Mouse (Mus musculus) limb, embryonic 14.5 days (tissue): ENCODE data around the gene Rnasek. TPM values are rescaled to one million over a fixed set of nuclear protein-coding genes. Genes with fewer than 3 reads are reported as not detected.

Experiments
- ATAC-seq: fragments of 200-750 bp; cut with Nextera tagmentation; 2 replicates; pipeline ENCODE4 v1.8.0; 2017; ENCODE audit warnings: low read depth, moderate number of reproducible peaks, moderate TSS enrichment; ENCODE audit not compliant: low FRiP score
- DNase-seq: peaks from one replicate; pipeline ENCODE4 v3.0.0-alpha.2; 2015; ENCODE audit warnings: low spot score
- H3K27ac ChIP-seq: fragments of 300-500 bp; sonication (generic); replicated peaks from 2 replicates; pipeline ENCODE4 v1.5.1; 2014; ENCODE audit warnings: low read depth, mild to moderate bottlenecking, low read length, moderate library complexity, mixed read lengths
- H3K27me3 ChIP-seq: fragments of 300-500 bp; sonication (generic); 2 replicates; pipeline ENCODE4 v1.6.1; 2014; ENCODE audit warnings: low read length, mixed read lengths; ENCODE audit not compliant: control insufficient read depth, insufficient read depth
- H3K36me3 ChIP-seq: fragments of 300-500 bp; sonication (generic); 2 replicates; pipeline ENCODE4 v1.6.1; 2014; ENCODE audit warnings: mild to moderate bottlenecking, low read length, moderate library complexity, mixed read lengths; ENCODE audit not compliant: control insufficient read depth, insufficient read depth
- H3K4me1 ChIP-seq: fragments of 300-500 bp; sonication (generic); 2 replicates; pipeline ENCODE4 v1.6.1; 2014; ENCODE audit warnings: antibody characterized with exemption, low read length, mixed read lengths; ENCODE audit not compliant: control insufficient read depth, insufficient read depth
- H3K4me2 ChIP-seq: fragments of 300-500 bp; sonication (generic); replicated peaks from 2 replicates; pipeline ENCODE4 v1.6.1; 2014; ENCODE audit warnings: low read depth, mild to moderate bottlenecking, low read length, moderate library complexity; ENCODE audit not compliant: severe bottlenecking
- H3K4me3 ChIP-seq: fragments of 300-500 bp; sonication (generic); replicated peaks from 2 replicates; pipeline ENCODE4 v1.5.1; 2014; ENCODE audit warnings: low read length
- H3K9ac ChIP-seq: fragments of 300-500 bp; sonication (generic); 2 replicates; pipeline ENCODE4 v1.6.1; 2014; ENCODE audit warnings: mild to moderate bottlenecking, low read depth, low read length, moderate library complexity; ENCODE audit not compliant: severe bottlenecking
- H3K9me3 ChIP-seq: fragments of 300-500 bp; sonication (generic); 2 replicates; pipeline ENCODE4 v1.6.1; 2016; ENCODE audit warnings: low read length; ENCODE audit not compliant: control insufficient read depth
- POLR2A ChIP-seq: fragments of 200-500 bp; IDR thresholded peaks from 2 replicates; pipeline ENCODE4 v1.8.0; 2012; ENCODE audit warnings: inconsistent platforms, mild to moderate bottlenecking, moderate library complexity, borderline replicate concordance; ENCODE audit not compliant: insufficient read depth, insufficient read length; ENCODE audit errors: extremely low read depth
- WGBS: fragments of 180-500 bp; shearing (Covaris S2); extraction: QIAGEN DNeasy Blood & Tissue Kit; methylation state at CpG from one replicate; pipeline ENCODE4 v1.1.7; 2014; 5-methylcytosine and 5-hydroxymethylcytosine counted together
- polyA plus RNA-seq, 2 experiments: library from polyadenylated mRNA; depleted of rRNA in 1 of 2; stranded (reverse) in 1 of 2; unstranded in 1 of 2; fragments of >200 nt; fragmentation: Nextera tagmentation in 1 of 2; extraction: Ambion mirVana in 1 of 2; gene quantifications; 2 replicates each; pipeline versions ENCODE4 v1.2.1 to v1.2.3; 2012 to 2014

Rnasek gene
- polyA plus RNA-seq (2012; rRNA removed): 54.0 and 63.2 TPM in 2 replicates
- 171 and 176 TPM in 2 replicates for polyA plus RNA-seq (2014; fragmentation: Nextera tagmentation; extraction: Ambion mirVana)

GRCm38 (mm10) chr11:70239541-70240279 lies at the start of gene Rnasek, which contains the start of gene Gm21988:
TSS of gene Rnasek (minus strand) at chr11:70239842.
TSS of gene Gm21988 (minus strand) at chr11:70239830.
- Histone ChIP-seq H3K4me3 (peak within 1 kb of the TSS; percentile 67), H3K27ac (peak within 1 kb of the TSS; percentile 74), H3K27me3 (no peaks in the 10 kb centered on the region), H3K9me3 (no peaks in the 10 kb centered on the region), H3K4me2 (peak within 1 kb of the TSS; percentile 88), H3K4me1 (peaks cover 20% of the 10 kb centered on the region), H3K9ac (peak within 1 kb of the TSS; percentile 75), H3K36me3 (peaks cover 14% of the 10 kb centered on the region)
- ATAC-seq: peak; percentile 60
- under 1% methylated on average over 25 of the region's 35 CpGs for WGBS
- TF ChIP-seq POLR2A: no peak
- peak; percentile 90 for DNase-seq

- Histone ChIP-seq H3K4me3 (no peak overlapping the region), H3K36me3 (no peaks in the 10 kb centered on the region), H3K27ac (no peak overlapping the region), H3K9ac (no peak overlapping the region), H3K4me1 (no peaks in the 10 kb centered on the region), H3K9me3 (no peaks in the 10 kb centered on the region), H3K4me2 (no peak overlapping the region), H3K27me3 (no peaks in the 10 kb centered on the region)
- DNase-seq (no peak), ATAC-seq (no peak)
- 43% methylated on average over 6 of the region's 6 CpGs for WGBS
- TF ChIP-seq POLR2A: no peak
These were observed 49.6 kb upstream of the Rnasek start for GRCm38 (mm10) chr11:70289236-70289635.

GRCm38 (mm10) chr11:70288102-70288501 lies 48.5 kb upstream of the Rnasek start:
- TF ChIP-seq POLR2A: no peak
- ATAC-seq: no peak

GRCm38 (mm10) chr11:70285686-70286085 lies 46.0 kb upstream of the Rnasek start:
- Histone ChIP-seq H3K4me1 (no peaks in the 10 kb centered on the region), H3K4me2 (no peak overlapping the region), H3K4me3 (no peak overlapping the region), H3K27me3 (no peaks in the 10 kb centered on the region), H3K9me3 (no peaks in the 10 kb centered on the region), H3K9ac (no peak overlapping the region), H3K36me3 (no peaks in the 10 kb centered on the region), H3K27ac (no peak overlapping the region)
- DNase-seq: no peak
- ATAC-seq: no peak
- no peak for TF ChIP-seq POLR2A
- 62% methylated on average over 5 of the region's 5 CpGs for WGBS

More at GRCm38 (mm10) chr11:70288102-70288501, 48.5 kb upstream of the Rnasek start:
- Histone ChIP-seq H3K4me1 (no peaks in the 10 kb centered on the region), H3K9ac (no peak overlapping the region), H3K9me3 (no peaks in the 10 kb centered on the region), H3K27ac (no peak overlapping the region), H3K4me2 (no peak overlapping the region), H3K36me3 (no peaks in the 10 kb centered on the region), H3K27me3 (no peaks in the 10 kb centered on the region), H3K4me3 (no peak overlapping the region)
- no peak for DNase-seq
- 57% methylated on average over 10 of the region's 10 CpGs for WGBS

- Histone ChIP-seq H3K27ac (no peak overlapping the region), H3K9ac (no peak overlapping the region), H3K4me2 (no peak overlapping the region), H3K4me1 (no peaks in the 10 kb centered on the region), H3K36me3 (no peaks in the 10 kb centered on the region), H3K4me3 (no peak overlapping the region), H3K9me3 (no peaks in the 10 kb centered on the region), H3K27me3 (no peaks in the 10 kb centered on the region)
- DNase-seq: peak; percentile 44
- 66% methylated on average over 3 of the region's 3 CpGs for WGBS
- no peak for TF ChIP-seq POLR2A
- no peak for ATAC-seq
These were observed 45.1 kb upstream of the Rnasek start for GRCm38 (mm10) chr11:70284757-70285156.

GRCm38 (mm10) chr11:70283666-70284065 lies 44.0 kb upstream of the Rnasek start:
- Histone ChIP-seq H3K9me3 (no peaks in the 10 kb centered on the region), H3K27ac (no peak overlapping the region), H3K4me3 (no peak overlapping the region), H3K9ac (no peak overlapping the region), H3K4me2 (no peak overlapping the region), H3K4me1 (no peaks in the 10 kb centered on the region), H3K27me3 (no peaks in the 10 kb centered on the region), H3K36me3 (no peaks in the 10 kb centered on the region)
- no peak for TF ChIP-seq POLR2A
- no peak for ATAC-seq
- no peak for DNase-seq
- 73% methylated on average over 4 of the region's 4 CpGs for WGBS
